ENCODE assay signal across 8 mouse cellular contexts in the genomic region with DNA sequence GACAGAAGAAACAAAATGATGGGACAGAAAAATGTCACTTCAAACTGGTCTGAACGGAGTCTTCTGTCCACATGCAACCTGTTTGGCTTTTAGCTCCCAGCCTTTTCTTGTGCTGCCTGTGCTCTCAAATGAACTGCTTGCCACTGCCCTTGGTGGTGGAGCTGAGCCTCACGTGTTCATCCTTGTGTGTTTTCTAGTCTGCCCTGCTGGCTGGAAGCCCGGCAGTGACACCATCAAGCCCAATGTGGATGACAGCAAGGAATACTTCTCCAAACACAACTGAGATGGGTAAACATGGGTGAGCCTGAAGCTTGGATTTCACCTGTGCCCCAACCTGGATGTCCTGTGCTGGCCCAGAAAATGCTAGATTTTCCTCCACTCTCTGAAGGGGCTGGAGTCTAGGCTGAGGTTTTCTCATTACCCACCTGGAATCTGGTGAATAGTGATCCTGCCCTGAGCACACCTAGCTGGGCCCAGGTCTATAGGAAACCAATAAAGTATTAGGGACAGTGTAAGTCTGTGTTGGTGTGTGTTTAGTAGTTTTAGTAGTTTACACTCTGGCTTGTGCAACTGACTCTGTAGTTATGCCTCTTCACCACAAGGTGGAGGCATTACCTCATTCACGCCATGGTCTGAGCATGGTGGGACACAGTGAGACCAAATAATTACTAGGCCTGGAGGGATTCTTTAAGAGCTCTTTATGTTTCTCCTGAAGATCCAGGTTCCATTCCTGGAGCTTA. TPM values are rescaled to one million over a fixed set of nuclear protein-coding genes. Genes with fewer than 3 reads are reported as not detected.
DNase-seq lines count a peak whose midpoint lies in the region; ATAC-seq and TF ChIP-seq lines count a peak whose summit lies in the region.

No protein-coding gene starts in this region.

- no peaks in the 10 kb centered on the region for H3K9me3 ChIP-seq in G1E (replicated peaks)
- H3K9me3 ChIP-seq in liver, embryonic 12.5 days (replicated peaks): no peaks in the 10 kb centered on the region

- H3K36me3 ChIP-seq in G1E (replicated peaks): peaks cover 42% of the 10 kb centered on the region
- peaks cover 55% of the 10 kb centered on the region for H3K36me3 ChIP-seq in liver, embryonic 12.5 days

- TF ChIP-seq CTCF in layer of hippocampus, adult 2 months (conservative IDR thresholded peaks at IDR 0.05): peak; percentile 92
- peak; percentile 77 for TF ChIP-seq CTCF in G1E (IDR thresholded peaks at IDR 0.05; ENCODE audit: low read depth, low read length)

- H3K27ac ChIP-seq in layer of hippocampus, adult 2 months: peak overlapping the region; percentile 2; the same call in 1 of the 2 replicates
- peak overlapping the region; percentile 97 for H3K27ac ChIP-seq in liver, embryonic 12.5 days

- no peak for ATAC-seq in G1E (ENCODE audit: extremely low read depth, insufficient number of reproducible peaks, low FRiP score, poor library complexity, severe bottlenecking)
- no peak for ATAC-seq in liver, embryonic 12.5 days

- H3K4me1 ChIP-seq in G1E (ENCODE audit: insufficient read depth, low read depth, low read length): peaks cover 82% of the 10 kb centered on the region
- peaks cover 86% of the 10 kb centered on the region for H3K4me1 ChIP-seq in liver, embryonic 12.5 days

- 63% methylated on average over 4 of the region's 4 CpGs for WGBS in liver, embryonic 12.5 days (ENCODE audit: insufficient replicate concordance)

- DNase-seq in layer of hippocampus, adult 2 months (ENCODE audit: low spot score in 2 of 2): peak in 1 of 2 experiments; percentile 64
- no peak for DNase-seq in layer of hippocampus, adult 8-10 months (ENCODE audit: low spot score in 2 of 2)
- peak; percentile 20 for DNase-seq in G1E (ENCODE audit: low spot score)
- peak; percentile 81 for DNase-seq in brain, adult 2 months (ENCODE audit: low read depth, low spot score)
- peak; percentile 61 to 72 for DNase-seq in heart, postnatal 14 days
- peak; percentile 84 for DNase-seq in retina, postnatal 1 day
- DNase-seq in right cerebral cortex, postnatal 36 days (ENCODE audit: low spot score in 2 of 2): no peak

- intact Hi-C loops in heart, postnatal 14 days (cut with DNase I): no loop called here

- peak overlapping the region; percentile 94 for H3K9ac ChIP-seq in liver, embryonic 12.5 days

- H3K4me2 ChIP-seq in liver, embryonic 12.5 days: peak overlapping the region; percentile 94

- H3K27me3 ChIP-seq in G1E (ENCODE audit: insufficient read depth, low read length): no peaks in the 10 kb centered on the region
- H3K27me3 ChIP-seq in liver, embryonic 12.5 days (replicated peaks): no peaks in the 10 kb centered on the region

- H3K4me3 ChIP-seq in layer of hippocampus, adult 2 months: no peak overlapping the region
- peak overlapping the region; percentile 34; the same call in 1 of the 2 replicates for H3K4me3 ChIP-seq in G1E (ENCODE audit: low read depth, low read length)
- peak overlapping the region; percentile 81 for H3K4me3 ChIP-seq in liver, embryonic 12.5 days

RNA-seq across cellular contexts. Expression of a gene that starts 4.4 kb away (rescaled TPM):
- 10 to 100 TPM; 43.0 to 46.9 TPM for total RNA-seq in layer of hippocampus, adult 2 months (2021)
- 10 to 100 TPM; 36.2 to 46.2 (median 41.2) TPM for total RNA-seq in layer of hippocampus, adult 8-10 months (2022)
- total RNA-seq in G1E (2014; fragmentation: Nextera tagmentation) (162 and 174 TPM in 2 replicates), G1E (2017) (94.1 and 132 TPM in 2 replicates)
- polyA plus RNA-seq in G1E (2012): 477 and 636 TPM in 2 replicates
- total RNA-seq in heart, postnatal 14 days (2021): 10 to 100 TPM; 39.7 to 50.7 TPM
- 149 and 150 TPM in 2 replicates for polyA plus RNA-seq in liver, embryonic 12.5 days (2016; fragmentation: Nextera tagmentation; extraction: Ambion mirVana)

RNA-seq across cellular contexts. Expression of a gene that starts 4.5 kb away (rescaled TPM):
- 10 to 100 TPM; 57.7 to 63.0 TPM for total RNA-seq in layer of hippocampus, adult 2 months (2021)
- total RNA-seq in layer of hippocampus, adult 8-10 months (2022): 10 to 100 TPM; 61.1 to 79.5 (median 75.6) TPM
- total RNA-seq in G1E (2014; fragmentation: Nextera tagmentation) (25.6 and 38.5 TPM in 2 replicates), G1E (2017) (23.8 and 33.6 TPM in 2 replicates)
- 66.8 and 78.5 TPM in 2 replicates for polyA plus RNA-seq in G1E (2012)
- total RNA-seq in heart, postnatal 14 days (2021): 10 to 100 TPM; 11.2 to 13.9 TPM
- polyA plus RNA-seq in liver, embryonic 12.5 days (2016; fragmentation: Nextera tagmentation; extraction: Ambion mirVana): 18.0 and 18.3 TPM in 2 replicates

RNA-seq across cellular contexts. Expression of a gene that starts 4.6 kb away (rescaled TPM):
- 100 to 1,000 TPM; 323 to 345 TPM for total RNA-seq in layer of hippocampus, adult 2 months (2021)
- 100 to 1,000 TPM; 328 to 367 (median 342) TPM for total RNA-seq in layer of hippocampus, adult 8-10 months (2022)
- total RNA-seq in G1E (2014; fragmentation: Nextera tagmentation) (134 and 185 TPM in 2 replicates), G1E (2017) (299 and 388 TPM in 2 replicates)
- 19.6 and 86.4 TPM in 2 replicates for polyA plus RNA-seq in G1E (2012)
- total RNA-seq in heart, postnatal 14 days (2021): 100 to 1,000 TPM; 627 to 727 TPM
- polyA plus RNA-seq in liver, embryonic 12.5 days (2016; fragmentation: Nextera tagmentation; extraction: Ambion mirVana): 1,859 and 1,895 TPM in 2 replicates

RNA-seq across cellular contexts. Expression of a gene that starts 4.7 kb away (rescaled TPM):
- total RNA-seq in layer of hippocampus, adult 2 months (2021): not detected
- total RNA-seq in layer of hippocampus, adult 8-10 months (2022): not detected
- total RNA-seq in G1E (2014; fragmentation: Nextera tagmentation) (not detected in 2 replicates), G1E (2017) (not detected in 2 replicates)
- not detected in 2 replicates for polyA plus RNA-seq in G1E (2012)
- total RNA-seq in heart, postnatal 14 days (2021): 1 to 10 TPM; 1.1 to 2.7 TPM
- polyA plus RNA-seq in liver, embryonic 12.5 days (2016; fragmentation: Nextera tagmentation; extraction: Ambion mirVana): 1.1 TPM in 1 of 2 replicates, not detected in the other

RNA-seq across cellular contexts. Expression of a gene that starts 16.4 kb away (rescaled TPM):
- total RNA-seq in layer of hippocampus, adult 2 months (2021): 1 to 10 TPM; 9.2 to 10.0 TPM
- 10 to 100 TPM; 10.9 to 11.6 (median 11.3) TPM for total RNA-seq in layer of hippocampus, adult 8-10 months (2022)
- total RNA-seq in G1E (2014; fragmentation: Nextera tagmentation): 2.7 and 3.4 TPM in 2 replicates
- 7.9 and 8.2 TPM in 2 replicates for total RNA-seq in G1E (2017)
- 12.2 and 12.7 TPM in 2 replicates for polyA plus RNA-seq in G1E (2012)
- 1 to 10 TPM; 1.6 to 2.0 TPM for total RNA-seq in heart, postnatal 14 days (2021)
- polyA plus RNA-seq in liver, embryonic 12.5 days (2016; fragmentation: Nextera tagmentation; extraction: Ambion mirVana): 10.8 and 10.9 TPM in 2 replicates

Comparison
In these comparisons a context has a peak if more than half of its experiments do, and no peak if none do; other contexts are left out.
1. DNase-seq: peak in G1E (single experiment), brain, adult 2 months (single experiment), heart, postnatal 14 days (2 of 2) and retina, postnatal 1 day (single experiment); none in layer of hippocampus, adult 8-10 months (0 of 2) and right cerebral cortex, postnatal 36 days (0 of 2).